Mouse (Mus musculus): ENCODE measurements around the gene Ttc22.

Ttc22 gene

GRCm38 (mm10) chr4:106663956-106664470 is 41.8 kb downstream of the Ttc22 start:
- no peak for DNase-seq (ENCODE audit: low spot score)

- no peak for DNase-seq (ENCODE audit: low spot score)
These were observed 42.5 kb downstream of the Ttc22 start for GRCm38 (mm10) chr4:106664697-106665096.

- DNase-seq (ENCODE audit: low spot score) = no peak
These were observed 43.0 kb downstream of the Ttc22 start for GRCm38 (mm10) chr4:106665269-106665668.

- no peak for DNase-seq (ENCODE audit: low spot score)
These were observed 43.4 kb downstream of the Ttc22 start for GRCm38 (mm10) chr4:106665673-106666072.

GRCm38 (mm10) chr4:106666546-106666945 is 44.3 kb downstream of the Ttc22 start:
- no peak for DNase-seq (ENCODE audit: low spot score)

GRCm38 (mm10) chr4:106676749-106677148 is 54.5 kb downstream of the Ttc22 start:
- no peak for DNase-seq (ENCODE audit: low spot score)

GRCm38 (mm10) chr4:106678442-106679118 is 56.3 kb downstream of the Ttc22 start, which contains the start of gene Ttc4:
Gene Ttc4, minus strand, starts transcription at chr4:106678944.
- peak; percentile 89 for DNase-seq (ENCODE audit: low spot score)

- DNase-seq (ENCODE audit: low spot score) = no peak
These were observed 56.9 kb downstream of the Ttc22 start for GRCm38 (mm10) chr4:106679152-106679551.

GRCm38 (mm10) chr4:106680955-106681354 is 58.7 kb downstream of the Ttc22 start:
- DNase-seq (ENCODE audit: low spot score) = no peak

GRCm38 (mm10) chr4:106688636-106689296 is 66.5 kb downstream of the Ttc22 start:
- DNase-seq (ENCODE audit: low spot score) = no peak

Measured in lung, postnatal 25 days (tissue).